Mouse (Mus musculus): ENCODE measurements around the gene Mapk6.
"Not testable (repeated sequence)": the region's sequence is repeated elsewhere in the genome, so short reads cannot be mapped to it uniquely, and the experiment has no call there.

Gene Mapk6

GRCm38 (mm10) chr9:75382825-75383224 lies 27.0 kb downstream of the Mapk6 start:
- no peak for DNase-seq (ENCODE audit: low spot score)

GRCm38 (mm10) chr9:75378774-75379173 lies 31.0 kb downstream of the Mapk6 start:
- no peak for DNase-seq (ENCODE audit: low spot score)

- no peak for DNase-seq (ENCODE audit: low spot score)
Measured at GRCm38 (mm10) chr9:75376428-75376827, 33.4 kb downstream of the Mapk6 start.

- no peak for DNase-seq (ENCODE audit: low spot score)
Measured at GRCm38 (mm10) chr9:75375606-75376005, 34.2 kb downstream of the Mapk6 start.

- DNase-seq (ENCODE audit: low spot score), result no peak
Measured at GRCm38 (mm10) chr9:75368779-75369178, 41.0 kb downstream of the Mapk6 start.

- no peak for DNase-seq (ENCODE audit: low spot score)
Measured at GRCm38 (mm10) chr9:75366191-75366590, 43.6 kb downstream of the Mapk6 start.

- DNase-seq (ENCODE audit: low spot score), result no peak
Measured at GRCm38 (mm10) chr9:75365195-75365594, 44.6 kb downstream of the Mapk6 start.

GRCm38 (mm10) chr9:75363702-75364101 lies 46.1 kb downstream of the Mapk6 start:
- DNase-seq (ENCODE audit: low spot score), result not testable (repeated sequence)

GRCm38 (mm10) chr9:75363001-75363400 lies 46.8 kb downstream of the Mapk6 start:
- DNase-seq (ENCODE audit: low spot score), result no peak

GRCm38 (mm10) chr9:75362201-75362600 lies 47.6 kb downstream of the Mapk6 start:
- no peak for DNase-seq (ENCODE audit: low spot score)

GRCm38 (mm10) chr9:75361699-75362098 lies 48.1 kb downstream of the Mapk6 start:
- peak; percentile 36 for DNase-seq (ENCODE audit: low spot score)

GRCm38 (mm10) chr9:75357087-75357654 lies 52.6 kb downstream of the Mapk6 start:
- no peak for DNase-seq (ENCODE audit: low spot score)

- DNase-seq (ENCODE audit: low spot score), result no peak
Measured at GRCm38 (mm10) chr9:75355783-75356182, 54.0 kb downstream of the Mapk6 start.

- no peak for DNase-seq (ENCODE audit: low spot score)
Measured at GRCm38 (mm10) chr9:75353094-75353493, 56.7 kb downstream of the Mapk6 start.

- no peak for DNase-seq (ENCODE audit: low spot score)
Measured at GRCm38 (mm10) chr9:75348641-75349040, 61.2 kb downstream of the Mapk6 start.

GRCm38 (mm10) chr9:75348066-75348465 lies 61.7 kb downstream of the Mapk6 start:
- DNase-seq (ENCODE audit: low spot score), result no peak

GRCm38 (mm10) chr9:75347458-75347857 lies 62.3 kb downstream of the Mapk6 start, which contains the start of gene Bcl2l10:
Gene Bcl2l10 (plus strand): TSS chr9:75347758.
- DNase-seq (ENCODE audit: low spot score), result no peak

GRCm38 (mm10) chr9:75342433-75342832 lies 67.4 kb downstream of the Mapk6 start:
- no peak for DNase-seq (ENCODE audit: low spot score)

GRCm38 (mm10) chr9:75338016-75338415 lies 71.8 kb downstream of the Mapk6 start:
- no peak for DNase-seq (ENCODE audit: low spot score)

- DNase-seq (ENCODE audit: low spot score), result no peak
Measured at GRCm38 (mm10) chr9:75334440-75334839, 75.4 kb downstream of the Mapk6 start.

- DNase-seq (ENCODE audit: low spot score), result no peak
Measured at GRCm38 (mm10) chr9:75330821-75331220, 79.0 kb downstream of the Mapk6 start.

- DNase-seq (ENCODE audit: low spot score), result no peak
Measured at GRCm38 (mm10) chr9:75328047-75328446, 81.8 kb downstream of the Mapk6 start.

- no peak for DNase-seq (ENCODE audit: low spot score)
Measured at GRCm38 (mm10) chr9:75322099-75322885, 87.5 kb downstream of the Mapk6 start.

- no peak for DNase-seq (ENCODE audit: low spot score)
Measured at GRCm38 (mm10) chr9:75319365-75319764, 90.4 kb downstream of the Mapk6 start.
